Mouse (Mus musculus) bone marrow macrophage, adult 2 months (primary cell): ENCODE data around the gene Olfr1358.

ENCODE experiments used
- CTCF ChIP-seq: IDR thresholded peaks from 2 replicates; pipeline ENCODE4 v1.5.1; 2012; ENCODE audit warnings: low read depth, mild to moderate bottlenecking, low read length, moderate library complexity
- POLR2A ChIP-seq: IDR thresholded peaks from 2 replicates; pipeline ENCODE4 v1.6.1; 2012; ENCODE audit warnings: mild to moderate bottlenecking, low read depth, low read length, borderline replicate concordance

DNA sequence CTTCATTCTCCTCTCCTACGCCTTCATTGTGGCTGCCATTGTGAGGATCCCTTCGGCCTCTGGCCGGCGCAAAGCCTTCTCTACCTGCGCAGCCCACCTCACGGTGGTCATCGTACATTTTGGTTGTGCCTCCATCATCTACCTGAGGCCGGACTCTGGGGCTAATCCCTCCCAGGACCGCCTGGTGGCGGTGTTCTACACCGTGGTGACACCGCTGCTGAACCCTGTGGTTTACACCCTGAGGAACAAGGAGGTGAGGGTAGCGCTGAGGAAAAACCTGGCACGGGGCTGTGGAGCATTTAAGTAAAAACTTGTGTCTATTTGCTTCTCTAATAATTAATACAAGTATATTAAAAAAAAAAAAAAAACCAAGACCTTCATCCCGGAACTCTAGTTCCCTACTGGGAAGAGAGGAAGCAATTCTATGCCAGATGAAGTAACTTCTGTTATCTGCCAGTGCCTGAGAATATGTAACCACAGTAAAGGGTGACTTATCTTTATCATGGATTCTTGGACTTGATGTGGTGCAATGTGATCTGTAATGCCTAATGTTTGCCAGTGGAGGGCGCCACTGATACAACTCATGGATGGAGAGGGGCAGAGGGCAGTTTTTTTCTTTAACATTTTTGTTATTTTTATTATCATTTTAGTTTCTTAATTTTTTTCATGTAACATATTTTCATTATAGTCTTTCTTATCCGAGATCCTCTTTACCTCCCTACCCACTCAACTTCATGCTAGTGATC is 3.2 kb downstream of the Olfr1358 start:
- TF ChIP-seq CTCF (no peak), POLR2A (no peak)
